Mouse (Mus musculus) heart, adult 11 months (tissue): ENCODE results near the gene Tulp3.

Experiments
- DNase-seq: peaks from one replicate; pipeline ENCODE4 v3.0.0; 2022

The Tulp3 gene

DNA sequence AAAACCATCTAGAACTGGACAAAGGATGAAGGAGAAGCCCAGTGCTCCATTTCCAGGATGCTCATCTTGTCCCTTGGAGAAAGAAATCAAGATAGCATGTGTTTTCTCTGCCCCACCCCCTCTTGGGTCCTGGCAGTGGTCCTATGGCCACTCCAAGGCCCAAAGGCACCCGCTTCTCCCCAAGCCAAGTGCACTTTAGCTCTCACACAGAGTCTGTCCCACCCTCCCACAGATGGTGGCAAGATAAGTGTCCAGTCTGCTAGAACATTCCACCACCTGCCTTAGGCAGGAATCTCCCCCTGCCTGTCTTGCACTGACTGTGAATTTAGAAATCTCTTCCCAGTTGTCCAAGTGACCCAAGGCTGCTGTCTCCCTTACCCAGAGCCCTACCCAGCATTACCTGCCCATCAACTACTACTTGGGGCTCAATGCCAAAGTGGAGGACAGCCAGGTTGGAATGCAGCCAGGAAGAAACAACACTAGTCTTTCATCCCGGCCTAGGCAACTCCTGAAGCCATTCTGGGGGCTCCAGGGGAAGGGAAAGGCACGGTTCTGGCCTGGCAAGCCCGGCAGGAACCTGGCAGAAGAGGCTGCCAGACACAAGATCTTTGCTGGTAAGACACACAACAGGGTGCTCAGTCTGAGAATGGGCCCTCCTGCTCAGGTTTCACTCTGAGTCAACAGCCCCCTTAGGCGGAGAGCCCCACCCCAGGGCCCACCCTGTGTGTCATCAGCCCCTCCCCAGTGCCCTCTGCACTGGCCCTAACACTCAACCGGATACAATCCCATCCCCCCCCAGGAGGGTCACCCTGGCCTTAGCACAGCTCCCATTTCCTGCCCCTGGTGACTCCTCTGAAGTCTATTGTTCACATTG, 59.5 kb downstream of the Tulp3 start:
- peak; percentile 99 for DNase-seq

DNA sequence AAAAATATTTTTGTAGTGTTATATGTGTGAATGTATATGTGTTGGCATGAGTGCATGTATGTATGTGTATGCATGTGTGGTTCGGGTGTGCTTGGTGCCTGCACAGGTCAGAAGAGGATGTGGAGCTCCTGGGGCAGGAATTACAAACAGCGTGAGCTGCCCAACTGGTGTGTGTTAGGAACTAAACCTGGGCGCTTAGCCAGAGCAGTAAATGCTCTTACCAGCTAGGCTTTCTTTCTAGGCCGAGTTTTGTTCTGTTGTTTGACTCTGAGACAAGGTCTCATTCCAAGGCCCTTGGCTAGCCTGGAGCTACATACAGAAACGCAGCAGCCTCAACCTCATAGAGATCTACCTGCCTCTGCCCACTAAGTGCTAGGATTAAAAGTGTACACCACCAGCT, 64.4 kb downstream of the Tulp3 start:
- no peak for DNase-seq

DNA sequence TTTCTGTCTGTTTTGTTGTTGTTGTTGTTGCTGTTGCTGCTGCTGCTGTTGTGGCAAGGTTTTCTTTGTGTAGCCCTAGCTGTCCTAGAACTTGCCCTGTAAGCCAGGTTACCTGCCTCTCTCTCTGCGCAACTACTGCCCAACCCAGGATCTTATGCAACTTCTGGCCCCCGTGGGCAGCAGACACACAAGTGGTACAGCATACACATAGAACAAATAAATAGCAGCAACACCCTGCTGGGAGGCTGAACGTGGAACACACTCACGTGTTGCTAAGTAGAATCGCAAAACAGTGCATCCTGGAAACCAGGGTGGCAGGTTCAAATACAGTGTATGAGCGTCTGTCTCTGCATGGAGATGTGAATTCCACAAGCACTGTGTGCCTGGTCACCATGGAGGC, 67.0 kb downstream of the Tulp3 start:
- no peak for DNase-seq

DNA sequence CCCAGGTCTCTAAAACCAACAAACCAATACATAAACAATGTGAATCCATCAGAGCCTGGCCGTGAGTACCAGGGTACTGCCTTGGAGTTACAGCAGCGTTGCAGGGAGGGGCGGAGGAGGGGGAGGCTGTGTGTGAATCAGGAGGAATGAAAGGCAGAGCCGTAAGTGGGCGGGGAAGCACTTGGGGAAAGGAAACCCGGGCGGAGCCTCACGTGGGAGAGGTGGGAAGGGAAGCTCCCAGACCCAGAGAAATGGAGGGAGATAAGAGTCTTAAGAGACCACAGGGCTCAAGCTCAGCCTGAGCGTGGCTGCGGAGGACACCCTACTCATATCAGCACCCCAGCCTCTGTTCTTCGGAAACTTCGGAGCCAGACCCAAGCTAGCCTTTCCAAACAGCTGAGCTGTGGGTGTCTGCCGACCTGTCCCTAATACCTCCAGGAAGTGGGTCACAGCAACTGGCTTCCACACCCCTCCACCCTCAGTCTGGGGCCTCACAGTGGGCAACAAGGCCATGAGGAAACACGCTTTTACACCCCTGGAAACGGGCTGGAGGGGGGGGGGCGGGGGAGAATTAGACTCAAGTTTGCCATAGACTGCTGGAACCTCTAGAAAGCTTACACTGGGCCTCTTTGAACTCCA, 69.7 kb downstream of the Tulp3 start:
- peak; percentile 95 for DNase-seq

DNA sequence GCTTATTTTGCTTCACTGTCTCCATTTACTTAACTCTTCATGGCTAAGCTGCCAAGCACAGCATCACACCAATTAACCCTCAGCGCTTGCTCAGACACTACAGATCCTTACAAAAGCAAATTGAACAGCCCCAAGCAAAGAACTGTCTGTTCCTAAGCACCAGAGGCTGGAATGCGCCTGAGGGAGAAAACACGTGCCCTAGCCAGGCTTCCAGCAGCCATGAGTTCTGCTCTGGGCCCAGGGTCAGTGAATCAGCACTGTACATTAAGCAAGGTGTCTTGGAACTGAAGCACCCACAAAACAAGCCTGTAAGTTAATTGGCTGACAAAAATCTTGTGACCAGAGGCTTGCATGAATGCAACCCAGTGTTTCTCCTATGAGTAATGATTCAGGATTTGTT, 73.5 kb downstream of the Tulp3 start:
- DNase-seq, result no peak

DNA sequence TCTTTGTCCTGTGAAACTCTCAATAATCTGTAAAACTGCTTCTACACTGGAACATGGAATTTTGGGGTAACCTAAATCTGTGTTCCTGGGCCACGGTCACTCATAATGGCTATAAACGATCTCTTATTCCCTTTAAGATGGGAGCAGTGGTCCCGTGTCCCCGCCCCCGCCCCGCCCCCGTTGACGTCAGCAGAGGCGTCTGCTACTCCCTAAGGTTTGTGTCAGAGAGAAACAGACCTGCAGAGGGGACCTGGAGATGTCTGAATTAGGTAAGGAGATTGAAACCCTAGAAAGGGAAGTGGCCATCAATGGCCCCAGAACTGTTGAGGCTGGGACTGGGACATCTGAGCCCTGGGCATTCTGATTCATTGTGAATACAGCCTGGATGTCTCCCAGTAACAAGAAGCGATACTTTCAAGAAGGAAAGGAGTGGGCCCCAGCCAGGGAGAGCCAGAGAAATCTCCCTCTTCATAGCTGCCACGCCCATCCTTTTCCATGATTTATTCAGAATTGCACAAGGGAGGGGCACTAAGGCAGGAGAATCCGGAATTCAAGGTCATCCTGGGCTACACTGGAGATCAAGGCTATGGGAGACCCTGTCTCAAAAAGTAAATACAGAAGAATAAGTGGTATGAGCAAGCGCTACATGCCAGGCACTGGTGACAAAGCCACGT, 75.0 kb downstream of the Tulp3 start:
- no peak for DNase-seq

DNA sequence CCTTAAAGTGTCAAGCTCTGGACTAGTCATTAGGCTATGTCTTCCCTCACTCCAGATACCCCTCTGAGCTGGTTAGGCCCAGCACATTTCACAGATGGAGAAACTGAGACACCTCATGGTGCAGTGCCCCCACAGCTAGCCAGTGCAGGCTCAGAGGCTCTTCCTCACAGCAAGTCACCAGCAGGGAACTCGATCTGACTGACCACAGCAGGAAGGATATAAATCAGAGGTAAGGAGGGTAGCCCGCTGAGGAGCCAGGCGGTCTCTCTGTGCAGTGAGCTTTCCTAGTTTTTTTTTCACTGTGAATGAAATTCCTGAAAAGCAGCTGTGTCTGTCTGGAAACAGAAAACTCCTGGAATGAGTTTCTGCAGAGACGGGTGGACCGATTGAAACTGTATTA, 76.0 kb downstream of the Tulp3 start:
- no peak for DNase-seq

DNA sequence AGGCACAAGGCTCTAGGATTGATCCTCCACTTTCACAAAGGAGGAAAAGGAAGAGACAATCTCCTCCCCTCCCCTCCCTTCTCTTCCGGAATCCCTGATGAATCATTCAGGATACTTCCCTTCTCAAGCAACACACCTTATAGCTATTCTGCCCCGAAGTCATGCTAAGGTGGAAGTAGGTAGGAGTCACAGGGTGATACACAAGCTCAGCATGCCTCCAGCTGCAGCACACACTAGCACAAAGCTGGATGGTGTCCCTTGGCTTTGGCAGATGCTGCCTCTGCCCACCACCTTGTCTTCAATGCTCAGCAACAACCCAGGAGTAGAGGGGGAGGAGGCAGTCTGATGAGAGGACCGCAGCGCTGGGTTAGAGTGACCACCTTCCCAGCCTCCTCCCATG, 76.6 kb downstream of the Tulp3 start:
- no peak for DNase-seq

DNA sequence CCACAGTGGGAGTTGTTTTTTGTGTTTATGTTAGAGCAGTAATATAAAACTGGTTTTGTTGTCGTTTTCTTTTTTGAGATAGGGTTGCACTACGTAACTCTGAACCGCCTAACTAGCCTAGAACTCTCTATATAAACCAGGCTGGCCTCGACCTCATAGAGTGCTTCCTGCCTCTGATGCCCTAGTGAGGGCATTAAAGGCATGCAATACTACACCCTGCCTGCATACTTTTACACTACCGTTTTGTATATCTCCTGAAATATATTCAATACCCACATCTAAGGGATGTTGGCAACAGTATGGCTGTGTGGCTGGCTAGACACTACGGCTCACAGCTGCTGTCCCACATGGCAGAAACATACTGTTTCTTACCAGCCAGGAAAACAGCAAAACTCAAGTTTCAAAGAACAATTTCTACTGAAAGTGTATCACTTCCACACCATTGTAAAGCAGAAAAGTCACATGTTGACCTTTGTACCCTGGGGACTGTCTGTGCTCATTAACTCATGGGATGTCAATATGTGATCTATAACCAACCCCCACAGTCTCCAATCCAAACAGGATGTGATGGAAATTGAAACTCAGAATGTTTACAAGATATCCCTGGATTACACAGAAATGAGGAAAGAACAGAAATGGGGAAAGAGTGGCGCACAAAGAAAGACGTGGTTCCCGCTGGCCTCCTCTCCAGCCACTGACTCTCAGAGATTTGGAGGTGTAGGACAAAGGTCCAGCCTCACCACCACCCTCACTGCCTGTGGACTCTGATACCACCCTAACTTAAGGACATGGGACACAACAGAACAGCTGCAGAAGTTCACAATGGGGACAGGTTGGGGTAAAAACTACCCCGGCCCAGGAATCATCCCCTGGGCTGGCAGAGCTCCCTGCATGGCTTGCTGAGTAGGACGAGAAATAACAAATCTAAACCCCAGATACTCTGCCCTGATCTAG, 78.2 kb downstream of the Tulp3 start:
- no peak for DNase-seq

DNA sequence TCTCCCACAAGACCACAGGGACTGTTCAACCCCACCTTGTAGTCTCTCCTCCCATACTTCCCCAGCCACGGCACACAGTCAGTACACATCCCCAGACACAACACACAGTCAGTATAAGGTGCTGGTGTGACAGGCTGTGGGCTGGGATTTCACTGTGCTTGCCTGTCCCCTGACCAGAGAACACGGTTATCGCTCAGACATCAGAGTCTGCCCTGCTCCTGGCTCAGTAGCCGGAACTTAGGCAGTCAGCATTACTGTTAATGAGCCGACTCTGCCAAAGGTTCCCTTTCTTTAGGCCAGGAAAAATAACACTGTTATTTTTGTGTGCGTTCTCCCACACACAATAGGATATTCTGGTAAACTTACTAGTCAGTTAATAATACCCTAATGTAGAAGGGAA, 79.3 kb downstream of the Tulp3 start:
- peak; percentile 90 for DNase-seq

DNA sequence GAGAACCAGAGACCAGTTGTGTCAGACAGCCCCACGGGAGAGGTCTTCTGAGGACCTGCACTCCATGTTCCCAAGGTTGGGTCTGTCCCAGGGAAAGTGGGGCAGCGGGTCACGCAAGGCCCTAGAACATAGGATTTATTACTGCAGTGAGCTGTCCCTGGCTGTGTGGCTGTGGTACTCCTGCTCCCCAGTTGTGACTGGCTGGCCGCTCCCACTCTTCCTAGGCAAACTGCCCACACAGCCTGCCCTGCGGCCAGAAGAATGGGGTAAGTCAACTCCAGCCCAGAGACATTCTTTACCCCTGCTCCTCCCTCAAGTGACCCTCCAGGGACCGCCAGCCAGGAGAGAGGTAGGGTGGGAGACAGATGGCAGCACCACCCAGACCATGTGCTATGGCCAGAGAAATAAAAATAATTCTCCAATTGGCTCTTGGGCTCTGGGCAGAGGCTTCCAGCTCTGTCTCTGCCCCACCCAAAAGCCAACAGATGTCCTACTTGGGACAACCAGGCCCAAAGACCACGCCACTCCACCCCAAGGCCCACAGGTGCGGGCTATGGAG, 80.1 kb downstream of the Tulp3 start:
- DNase-seq, result peak; percentile 92

DNA sequence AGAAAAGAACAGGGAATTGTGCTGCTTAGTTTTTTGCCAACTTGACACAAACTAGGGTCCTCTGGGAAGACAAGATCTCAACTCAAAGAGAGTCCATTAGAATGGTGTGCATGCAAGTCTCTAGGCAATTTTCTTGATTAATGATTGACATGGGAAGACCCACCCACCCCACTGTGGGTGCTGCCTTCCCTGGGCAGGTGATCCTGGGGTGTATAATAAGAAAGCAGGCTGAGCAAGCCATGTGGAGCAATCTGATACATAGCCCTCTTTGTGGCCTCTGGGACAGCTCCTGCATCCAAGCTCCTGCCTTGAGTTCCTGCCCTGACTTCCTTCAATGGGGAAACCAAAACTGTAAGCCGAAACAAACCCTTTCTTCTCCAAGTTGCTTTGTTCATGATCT, 82.1 kb downstream of the Tulp3 start:
- no peak for DNase-seq

DNA sequence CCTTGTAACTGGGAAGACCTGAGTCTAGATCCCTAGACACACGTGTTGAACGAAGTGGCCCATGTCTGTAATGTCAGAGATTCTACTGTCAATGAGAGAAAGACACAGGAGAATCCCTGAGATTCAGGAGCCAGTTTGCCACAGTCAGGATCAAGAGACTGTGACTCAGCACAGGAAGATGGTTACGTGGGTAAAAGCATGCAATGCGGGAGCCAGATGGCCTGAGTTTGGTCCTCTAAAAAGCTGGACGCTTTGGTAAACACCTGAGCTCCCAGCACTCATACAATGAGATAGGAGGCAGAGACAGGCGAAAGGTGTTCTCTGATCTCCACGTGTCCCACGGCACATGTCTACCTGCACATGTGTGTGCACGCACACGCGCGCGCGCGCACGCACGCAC, 82.9 kb downstream of the Tulp3 start:
- no peak for DNase-seq
